Mouse (Mus musculus): Measurements from ENCODE around the gene Plxnd1. TPM values are rescaled to one million over a fixed set of nuclear protein-coding genes. Genes with fewer than 3 reads are reported as not detected.
A peak's percentile ranks its signal among the peaks of the same experiment; 100 is the strongest.

The Plxnd1 gene
- polyA plus RNA-seq, 1 experiment: 54.2 TPM

- no peak for TF ChIP-seq POLR2A (IDR thresholded peaks at IDR 0.05; ENCODE audit: low read depth, low read length)
- TF ChIP-seq CTCF (conservative IDR thresholded peaks at IDR 0.05; ENCODE audit: insufficient read depth, insufficient read length, low read depth, low read length): no peak
- Histone ChIP-seq H3K27me3 (replicated peaks; ENCODE audit: control insufficient read depth, insufficient read depth, low read length) (no peaks in the 10 kb centered on the region), H3K4me1 (ENCODE audit: control insufficient read depth, insufficient read depth, low read length) (peaks cover 12% of the 10 kb centered on the region), H3K4me3 (ENCODE audit: insufficient read depth, low read depth, low read length) (no peak overlapping the region), H3K27ac (ENCODE audit: insufficient read depth, low read depth, low read length) (peak overlapping the region; percentile 94), H3K36me3 (ENCODE audit: control insufficient read depth, insufficient read depth, low read length) (no peaks in the 10 kb centered on the region)
- DNase-seq: peak; percentile 89
- WGBS: 38% methylated on average over 9 of the region's 9 CpGs
Observed at GRCm38 (mm10) chr6:116006731-116007130, 11.9 kb upstream of the Plxnd1 start.

- 76% methylated on average over 4 of the region's 4 CpGs for WGBS
- Histone ChIP-seq H3K27ac (ENCODE audit: insufficient read depth, low read depth, low read length) (peak overlapping the region; percentile 94), H3K36me3 (ENCODE audit: control insufficient read depth, insufficient read depth, low read length) (no peaks in the 10 kb centered on the region), H3K4me1 (ENCODE audit: control insufficient read depth, insufficient read depth, low read length) (peaks cover 12% of the 10 kb centered on the region), H3K4me3 (ENCODE audit: insufficient read depth, low read depth, low read length) (no peak overlapping the region), H3K27me3 (replicated peaks; ENCODE audit: control insufficient read depth, insufficient read depth, low read length) (no peaks in the 10 kb centered on the region)
- no peak for DNase-seq
- TF ChIP-seq POLR2A (IDR thresholded peaks at IDR 0.05; ENCODE audit: low read depth, low read length): no peak
- TF ChIP-seq CTCF (conservative IDR thresholded peaks at IDR 0.05; ENCODE audit: insufficient read depth, insufficient read length, low read depth, low read length): no peak
Observed at GRCm38 (mm10) chr6:116005959-116006288, 11.1 kb upstream of the Plxnd1 start.

- TF ChIP-seq POLR2A (IDR thresholded peaks at IDR 0.05; ENCODE audit: low read depth, low read length): no peak
- TF ChIP-seq CTCF (conservative IDR thresholded peaks at IDR 0.05; ENCODE audit: insufficient read depth, insufficient read length, low read depth, low read length): no peak
- DNase-seq: peak; percentile 70
- Histone ChIP-seq H3K27me3 (replicated peaks; ENCODE audit: control insufficient read depth, insufficient read depth, low read length) (no peaks in the 10 kb centered on the region), H3K36me3 (ENCODE audit: control insufficient read depth, insufficient read depth, low read length) (no peaks in the 10 kb centered on the region), H3K4me3 (ENCODE audit: insufficient read depth, low read depth, low read length) (no peak overlapping the region), H3K4me1 (ENCODE audit: control insufficient read depth, insufficient read depth, low read length) (peaks cover 12% of the 10 kb centered on the region), H3K27ac (ENCODE audit: insufficient read depth, low read depth, low read length) (peak overlapping the region; percentile 94)
- 70% methylated on average over 17 of the region's 17 CpGs for WGBS
Observed at GRCm38 (mm10) chr6:116005275-116005958, 10.6 kb upstream of the Plxnd1 start.

DNA sequence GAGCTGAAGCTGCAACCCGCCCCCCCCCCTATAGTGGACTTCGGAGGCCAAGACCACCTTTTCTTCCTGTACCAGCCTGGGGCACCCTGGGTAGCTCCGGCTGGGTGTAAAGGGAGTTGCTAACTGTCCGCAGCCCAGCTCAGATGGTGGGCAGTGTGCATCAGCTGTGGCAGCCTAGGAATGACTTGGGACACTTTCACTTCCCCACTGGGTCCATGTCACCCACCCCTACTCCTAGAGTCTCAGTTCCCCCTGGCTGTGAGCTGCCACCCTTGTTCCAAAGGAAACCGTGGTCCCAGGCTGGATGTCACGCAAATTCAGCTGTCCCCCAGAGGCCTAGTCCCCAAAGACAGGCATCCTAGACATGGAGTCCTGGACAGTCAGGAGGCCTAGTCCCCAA is 9.9 kb upstream of the Plxnd1 start:
- Histone ChIP-seq H3K4me3 (ENCODE audit: insufficient read depth, low read depth, low read length) (no peak overlapping the region), H3K27me3 (replicated peaks; ENCODE audit: control insufficient read depth, insufficient read depth, low read length) (no peaks in the 10 kb centered on the region), H3K27ac (ENCODE audit: insufficient read depth, low read depth, low read length) (peak overlapping the region; percentile 90), H3K4me1 (ENCODE audit: control insufficient read depth, insufficient read depth, low read length) (peaks cover 12% of the 10 kb centered on the region), H3K36me3 (ENCODE audit: control insufficient read depth, insufficient read depth, low read length) (no peaks in the 10 kb centered on the region)
- TF ChIP-seq POLR2A (IDR thresholded peaks at IDR 0.05; ENCODE audit: low read depth, low read length): no peak
- TF ChIP-seq CTCF (conservative IDR thresholded peaks at IDR 0.05; ENCODE audit: insufficient read depth, insufficient read length, low read depth, low read length): no peak
- WGBS: 83% methylated on average over 6 of the region's 6 CpGs
- no peak for DNase-seq

GRCm38 (mm10) chr6:116004069-116004468 is 9.3 kb upstream of the Plxnd1 start:
- H3K36me3 ChIP-seq (ENCODE audit: control insufficient read depth, insufficient read depth, low read length): no peaks in the 10 kb centered on the region
- WGBS: 47% methylated on average over 7 of the region's 7 CpGs
- DNase-seq: peak; percentile 72
- peak overlapping the region; percentile 90 for H3K27ac ChIP-seq (ENCODE audit: insufficient read depth, low read depth, low read length)
- H3K27me3 ChIP-seq (replicated peaks; ENCODE audit: control insufficient read depth, insufficient read depth, low read length): no peaks in the 10 kb centered on the region
- TF ChIP-seq POLR2A (IDR thresholded peaks at IDR 0.05; ENCODE audit: low read depth, low read length) (no peak), CTCF (conservative IDR thresholded peaks at IDR 0.05; ENCODE audit: insufficient read depth, insufficient read length, low read depth, low read length) (no peak)
- H3K4me1 ChIP-seq (ENCODE audit: control insufficient read depth, insufficient read depth, low read length): peaks cover 12% of the 10 kb centered on the region
- no peak overlapping the region for H3K4me3 ChIP-seq (ENCODE audit: insufficient read depth, low read depth, low read length)

DNA sequence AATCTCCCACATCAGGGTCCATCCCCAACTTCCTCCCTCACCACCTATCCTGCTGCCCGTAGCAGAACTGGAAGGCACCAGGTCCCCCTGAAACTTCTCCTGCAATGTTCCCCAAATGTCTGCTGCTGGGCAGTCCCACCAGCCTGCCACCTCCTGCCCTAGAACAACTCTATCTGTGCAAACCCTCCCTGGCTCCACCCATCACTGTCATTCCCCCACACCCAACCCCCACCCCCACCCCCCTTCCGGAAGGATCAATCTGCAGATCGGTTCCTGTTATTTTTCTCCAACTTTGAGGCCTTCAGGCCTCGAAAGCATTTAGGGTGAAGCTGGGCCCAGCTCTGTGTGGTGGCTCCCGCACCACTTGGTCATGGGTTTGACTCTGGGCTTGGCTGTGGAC is 8.7 kb upstream of the Plxnd1 start:
- TF ChIP-seq POLR2A (IDR thresholded peaks at IDR 0.05; ENCODE audit: low read depth, low read length) (no peak), CTCF (conservative IDR thresholded peaks at IDR 0.05; ENCODE audit: insufficient read depth, insufficient read length, low read depth, low read length) (no peak)
- DNase-seq: no peak
- Histone ChIP-seq H3K27me3 (replicated peaks; ENCODE audit: control insufficient read depth, insufficient read depth, low read length) (no peaks in the 10 kb centered on the region), H3K4me1 (ENCODE audit: control insufficient read depth, insufficient read depth, low read length) (peaks cover 12% of the 10 kb centered on the region), H3K4me3 (ENCODE audit: insufficient read depth, low read depth, low read length) (no peak overlapping the region), H3K27ac (ENCODE audit: insufficient read depth, low read depth, low read length) (peak overlapping the region; percentile 90), H3K36me3 (ENCODE audit: control insufficient read depth, insufficient read depth, low read length) (no peaks in the 10 kb centered on the region)
- WGBS: 69% methylated on average over 5 of the region's 5 CpGs

- 75% methylated on average over 12 of the region's 12 CpGs for WGBS
- peaks cover 12% of the 10 kb centered on the region for H3K4me1 ChIP-seq (ENCODE audit: control insufficient read depth, insufficient read depth, low read length)
- H3K36me3 ChIP-seq (ENCODE audit: control insufficient read depth, insufficient read depth, low read length): no peaks in the 10 kb centered on the region
- H3K27ac ChIP-seq (ENCODE audit: insufficient read depth, low read depth, low read length): no peak overlapping the region
- DNase-seq: no peak
- no peak overlapping the region for H3K4me3 ChIP-seq (ENCODE audit: insufficient read depth, low read depth, low read length)
- no peak for TF ChIP-seq POLR2A (IDR thresholded peaks at IDR 0.05; ENCODE audit: low read depth, low read length)
- H3K27me3 ChIP-seq (replicated peaks; ENCODE audit: control insufficient read depth, insufficient read depth, low read length): no peaks in the 10 kb centered on the region
Observed at GRCm38 (mm10) chr6:116002311-116003104, 7.7 kb upstream of the Plxnd1 start.
